Mouse (Mus musculus) frontal cortex, postnatal 10 days (tissue): ENCODE measurements around the gene Pm20d1.

Source experiments
- DNase-seq, 2 experiments: peaks; one replicate each; pipeline ENCODE4 v3.0.0; 2022; ENCODE audit warnings: low spot score in 2 of 2, mixed read lengths in 1 of 2

The Pm20d1 gene

DNA sequence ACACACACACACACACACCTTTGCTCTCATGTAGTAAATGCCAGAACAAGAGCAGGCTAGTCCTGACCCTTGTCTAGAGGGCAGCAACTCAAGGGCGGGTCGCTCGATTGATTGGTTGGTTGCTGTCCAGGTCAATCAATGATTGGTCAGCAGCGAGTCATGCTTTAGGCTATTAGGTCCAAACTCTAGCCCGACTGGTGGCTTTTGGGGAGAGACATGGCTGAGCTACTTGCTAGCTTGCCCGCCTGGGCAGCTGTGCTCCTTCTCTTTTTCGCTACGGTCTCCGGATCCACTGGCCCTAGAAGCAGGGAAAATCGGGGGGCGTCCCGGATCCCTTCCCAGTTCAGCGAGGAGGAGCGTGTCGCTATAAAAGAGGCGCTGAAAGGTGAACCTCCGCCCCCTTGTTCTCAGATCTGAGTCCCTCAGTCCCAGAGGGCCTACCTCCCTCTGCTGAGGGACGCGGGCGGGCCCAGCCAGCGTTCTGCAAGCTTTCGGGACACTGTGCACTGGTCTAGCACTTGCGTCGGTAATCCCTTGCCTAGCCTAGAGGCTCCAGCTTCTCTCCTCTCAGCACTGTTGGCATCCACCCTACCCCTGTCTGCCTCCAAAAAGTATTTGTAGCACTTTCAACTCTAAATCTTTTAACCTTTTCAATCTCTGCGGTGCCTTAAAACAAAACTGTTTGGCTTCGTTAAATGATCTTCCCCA, at the start of gene Pm20d1:
TSS of gene Pm20d1 (plus strand) at position 180 of the 708 bp plus-strand sequence.
- DNase-seq: peak in 1 of 2 experiments; percentile 18

DNA sequence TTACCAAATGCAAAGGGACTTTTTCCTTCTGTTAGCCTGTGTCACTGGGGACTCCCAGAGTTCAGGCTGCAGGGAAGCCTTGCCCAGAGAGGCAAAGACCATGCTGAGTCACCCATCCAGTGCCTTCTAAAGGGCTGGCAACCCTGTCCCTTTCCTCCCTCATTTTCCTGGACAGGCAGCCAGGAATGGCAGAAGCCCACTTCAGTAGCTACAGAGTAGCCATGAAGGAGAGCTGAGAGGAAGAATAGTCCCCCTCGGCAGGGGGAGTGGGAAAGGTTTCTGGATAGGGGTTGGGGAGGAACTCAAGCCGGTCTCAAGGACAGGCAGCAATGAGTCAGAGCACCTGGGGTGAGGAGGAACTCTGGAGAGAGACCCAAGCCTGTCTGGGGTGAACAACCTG, 49.4 kb upstream of the Pm20d1 start:
- DNase-seq: no peak

DNA sequence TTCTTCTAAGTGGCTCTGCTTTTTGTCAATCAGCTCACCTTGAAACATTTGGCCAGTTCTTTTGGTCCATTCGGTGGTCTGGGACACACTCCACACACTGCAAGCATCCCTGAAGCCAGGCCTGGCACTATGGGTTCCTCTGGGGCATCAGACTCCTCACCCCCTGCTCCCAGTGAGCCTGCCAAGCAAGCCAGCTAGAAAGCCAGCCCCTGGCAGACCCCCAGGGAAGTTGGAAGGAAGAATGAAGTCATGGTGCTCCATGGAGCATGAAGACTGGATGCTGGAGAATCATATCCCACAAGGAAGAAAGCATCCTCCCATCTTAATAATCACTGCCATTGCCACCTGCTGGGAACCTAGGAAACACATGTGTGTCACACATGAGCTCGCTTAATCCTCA, 48.5 kb upstream of the Pm20d1 start:
- no peak for DNase-seq

DNA sequence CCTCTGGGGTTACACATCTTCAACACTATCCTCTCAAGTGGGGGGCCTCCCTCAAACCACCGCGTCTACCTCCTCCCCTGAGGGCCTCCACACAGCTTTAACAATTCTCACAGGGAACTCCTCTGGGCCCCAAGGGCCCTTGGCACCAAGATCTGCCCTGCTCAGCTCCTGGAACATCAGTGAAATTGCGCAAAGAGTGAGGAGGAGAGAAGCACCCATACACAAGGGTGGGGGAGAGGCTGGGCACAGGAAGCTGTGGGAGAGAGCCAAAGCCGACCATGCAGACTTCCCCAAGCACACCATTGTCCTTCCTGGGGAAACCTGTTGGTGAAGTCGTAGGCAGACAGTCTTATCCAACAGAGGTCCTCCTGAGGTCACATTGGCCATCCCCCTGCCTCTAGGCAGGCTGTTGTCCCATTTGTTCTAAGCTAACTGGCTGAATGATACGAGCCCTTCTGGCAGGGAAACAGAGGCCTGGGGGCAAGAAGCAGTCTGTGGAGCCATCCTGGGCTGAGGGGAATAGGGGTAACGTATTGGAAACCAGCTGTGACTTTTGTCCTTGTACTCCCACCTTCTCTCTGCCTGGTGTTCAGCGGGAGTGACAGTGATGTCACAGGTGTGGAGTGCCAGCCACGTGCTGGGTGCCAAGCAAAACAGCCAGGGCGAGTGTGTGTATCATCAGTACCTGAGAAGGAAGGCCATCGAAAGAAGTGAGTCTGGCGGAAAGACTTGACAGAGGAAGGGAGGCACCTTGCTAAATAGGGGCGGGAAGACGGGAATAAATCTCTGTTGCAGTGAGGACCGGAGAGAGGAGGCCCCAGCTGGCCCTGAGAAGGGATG, 47.3 kb upstream of the Pm20d1 start:
- no peak for DNase-seq

DNA sequence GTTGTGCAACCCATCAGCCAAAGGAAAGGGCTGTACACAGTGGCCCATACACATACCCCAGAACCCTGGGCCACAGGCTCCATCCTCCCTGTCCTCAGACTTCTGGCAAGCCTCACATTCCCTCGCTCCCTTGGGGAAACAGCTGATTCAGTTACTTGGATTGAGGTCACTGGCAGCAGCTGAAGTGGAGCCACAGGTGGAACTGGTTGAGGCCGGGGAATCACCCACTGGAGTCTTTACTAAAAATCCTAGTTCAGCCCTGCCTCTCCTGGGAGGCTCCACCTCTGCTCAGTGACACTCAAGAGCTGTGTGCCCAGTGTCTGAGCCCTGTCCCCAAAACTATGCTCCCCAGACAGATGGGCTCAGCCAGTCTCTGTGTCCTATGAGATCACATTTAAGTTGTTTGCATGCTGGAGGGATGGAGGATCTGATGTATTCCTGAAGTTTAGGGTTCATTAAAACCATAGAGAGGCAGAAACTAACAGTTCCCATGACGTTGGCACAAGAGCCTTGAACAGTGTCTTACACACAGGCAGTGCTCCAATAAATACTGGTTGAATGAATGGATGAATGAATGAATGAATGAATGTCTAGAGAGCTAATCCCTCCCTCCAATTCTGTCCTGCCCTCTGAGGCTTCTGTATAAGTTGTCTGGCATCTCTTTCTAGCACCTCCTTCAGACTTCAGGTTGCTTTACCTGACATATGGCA, 45.8 kb upstream of the Pm20d1 start:
- no peak for DNase-seq

DNA sequence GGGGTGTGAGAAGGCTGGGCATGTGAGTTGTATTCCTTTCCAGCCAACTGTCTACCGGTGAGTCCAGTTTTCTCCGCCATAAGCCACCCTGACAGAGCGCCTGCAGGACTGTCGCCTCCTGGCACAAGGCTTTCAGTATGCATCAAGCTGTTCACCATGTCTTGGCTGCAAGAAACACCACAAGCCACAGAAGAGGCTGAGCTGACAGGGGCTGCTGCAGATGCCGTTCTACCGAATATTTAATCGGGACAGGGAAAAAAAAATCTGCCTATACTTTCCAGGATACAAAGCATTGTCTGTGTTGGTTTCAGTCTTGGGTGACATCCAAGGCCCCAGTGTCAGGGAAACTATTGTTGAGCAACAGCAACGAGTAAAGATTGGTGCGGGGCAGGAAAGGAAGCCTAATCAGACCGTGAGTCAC, 45.3 kb upstream of the Pm20d1 start:
- DNase-seq: no peak

DNA sequence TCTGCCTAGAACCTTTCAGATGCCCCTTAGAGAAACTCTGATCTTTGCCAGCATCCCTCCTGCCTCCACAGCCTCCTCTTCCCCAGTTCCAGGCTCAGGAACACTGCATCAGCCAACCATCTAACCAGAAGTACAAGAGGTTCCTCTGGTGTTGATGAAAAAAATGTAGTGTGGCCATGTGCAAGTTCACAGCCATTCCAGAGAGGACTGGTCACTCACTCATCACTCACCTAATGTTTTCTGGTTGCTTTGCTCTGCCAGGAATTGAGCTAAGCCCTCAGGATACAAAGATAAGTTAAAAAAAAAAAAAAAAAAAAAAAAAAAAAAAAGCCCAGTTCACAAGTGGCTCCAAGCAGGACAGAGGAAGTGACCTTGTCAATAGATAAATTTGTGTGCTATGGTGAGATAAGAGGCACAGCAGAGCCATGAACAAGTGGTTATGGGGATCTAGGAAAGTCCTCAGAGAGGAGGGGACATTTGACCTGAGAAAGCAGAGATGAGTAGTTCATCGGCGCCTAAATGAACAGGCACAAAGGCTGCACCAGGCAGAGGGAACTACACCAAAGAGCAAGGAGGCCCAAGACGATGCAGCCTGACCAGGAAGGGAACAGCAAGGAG, 42.9 kb upstream of the Pm20d1 start:
- DNase-seq: no peak

DNA sequence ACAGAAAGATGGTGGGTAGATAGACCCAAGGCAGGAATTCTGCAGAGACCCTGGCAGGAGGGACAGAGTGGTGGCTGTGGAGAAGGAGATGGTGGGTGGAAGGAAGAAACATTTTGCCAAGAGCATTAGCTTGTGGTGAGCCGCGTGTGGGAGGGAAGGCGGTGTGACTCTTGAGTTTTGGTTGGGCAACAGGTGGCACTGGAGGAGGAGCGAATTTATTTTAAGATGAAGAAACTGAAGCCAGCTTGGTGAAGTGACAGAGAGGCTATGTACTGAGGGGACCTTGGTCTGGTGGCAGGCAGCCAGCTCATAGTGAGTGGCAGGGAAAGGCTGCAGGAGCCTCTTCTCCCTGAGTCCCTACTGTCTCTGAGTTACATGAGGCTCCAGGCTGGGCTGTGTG, 42.3 kb upstream of the Pm20d1 start:
- peak; percentile 22 to 43 for DNase-seq

DNA sequence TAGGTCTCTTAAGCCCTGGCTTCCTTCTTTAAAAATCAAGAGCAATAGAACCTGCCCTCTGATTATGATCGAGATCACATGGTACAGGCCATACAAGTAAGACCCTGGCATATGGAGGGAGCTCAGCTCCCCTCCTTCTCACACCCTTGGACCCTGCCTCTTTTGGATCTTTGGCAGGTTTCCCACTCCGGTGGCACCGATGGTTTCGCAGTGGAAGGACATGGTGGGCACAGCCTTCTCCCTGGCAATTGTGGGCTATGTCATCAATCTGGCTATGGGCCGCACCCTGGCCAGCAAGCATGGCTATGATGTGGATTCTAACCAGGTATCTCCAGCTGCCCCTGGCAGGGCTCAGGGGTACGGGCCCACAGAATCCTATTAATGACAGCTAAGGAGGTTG, 40.0 kb upstream of the Pm20d1 start:
- no peak for DNase-seq

DNA sequence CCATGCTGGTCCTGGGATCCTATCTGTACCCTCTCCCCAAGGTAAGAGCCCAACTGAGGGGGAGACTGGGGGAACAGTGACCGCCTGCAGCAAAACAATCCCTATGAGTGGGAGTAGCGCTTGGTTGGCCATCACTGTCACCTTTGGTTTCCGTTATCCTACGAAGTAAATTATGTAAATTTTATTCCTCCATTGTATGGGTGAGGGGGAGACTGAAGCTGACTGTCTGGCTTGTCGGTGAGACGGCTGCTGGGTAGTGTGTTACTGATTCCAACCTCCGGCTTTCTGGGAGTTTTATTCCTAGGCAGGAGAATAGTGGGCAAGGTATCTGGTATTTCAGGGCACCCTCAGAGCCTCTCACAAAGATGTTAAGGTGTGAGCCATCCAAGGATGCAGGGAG, 38.4 kb upstream of the Pm20d1 start:
- no peak for DNase-seq

DNA sequence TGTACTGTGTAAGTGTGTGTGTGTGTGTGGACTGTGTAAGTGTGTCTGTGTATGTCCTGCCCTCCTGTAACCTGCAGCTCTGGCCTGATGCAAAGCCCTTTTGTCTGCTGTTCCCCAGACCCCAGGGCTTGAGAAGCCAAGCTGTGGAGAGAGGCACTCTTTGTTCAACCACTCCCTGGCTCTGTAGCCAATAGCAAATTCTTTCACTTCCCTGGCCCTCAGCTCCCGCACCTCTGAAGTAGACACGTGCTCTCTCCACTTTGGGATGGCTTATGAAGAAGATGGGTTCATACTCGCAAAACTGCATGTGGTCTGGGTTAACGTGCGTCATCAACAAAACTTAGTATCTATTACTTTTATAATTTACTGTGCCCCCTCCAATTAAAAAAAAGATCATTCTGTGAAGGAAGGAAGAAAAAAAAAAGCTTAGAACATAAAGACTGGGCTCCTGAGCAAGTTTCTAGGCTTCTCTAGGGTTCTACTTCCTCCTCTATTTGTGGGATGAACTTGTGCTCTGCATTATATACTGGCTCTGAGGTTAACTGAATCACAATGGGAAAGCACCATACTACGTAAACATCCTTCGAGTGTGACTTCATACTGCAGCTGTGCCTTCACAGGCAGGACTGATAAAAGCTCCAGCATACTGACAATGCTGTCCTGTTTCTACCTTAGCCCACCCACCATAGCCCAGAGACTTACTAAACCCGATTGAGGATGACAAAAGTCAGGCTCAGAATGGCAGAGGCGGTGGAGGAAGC, 37.3 kb upstream of the Pm20d1 start:
- DNase-seq: no peak

DNA sequence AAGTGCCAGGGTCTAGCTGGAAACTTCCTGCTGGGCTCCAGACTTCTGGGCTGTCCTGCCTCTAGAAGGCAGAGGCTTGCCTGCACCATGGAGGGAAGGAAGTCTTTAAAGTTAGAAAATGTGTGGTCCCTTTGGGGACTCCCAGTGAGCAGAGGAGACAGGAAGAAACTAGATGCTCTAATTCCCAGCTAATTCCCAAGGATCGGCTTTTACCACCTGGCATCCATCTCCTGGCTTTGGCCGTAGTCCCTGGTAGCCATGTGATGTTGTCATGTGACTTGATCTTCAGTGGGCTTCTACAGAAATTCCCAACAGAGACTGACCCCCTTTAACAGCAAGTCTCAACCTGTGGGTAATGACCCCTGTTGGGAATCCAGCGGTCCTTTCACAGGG, 36.8 kb upstream of the Pm20d1 start:
- no peak for DNase-seq

DNA sequence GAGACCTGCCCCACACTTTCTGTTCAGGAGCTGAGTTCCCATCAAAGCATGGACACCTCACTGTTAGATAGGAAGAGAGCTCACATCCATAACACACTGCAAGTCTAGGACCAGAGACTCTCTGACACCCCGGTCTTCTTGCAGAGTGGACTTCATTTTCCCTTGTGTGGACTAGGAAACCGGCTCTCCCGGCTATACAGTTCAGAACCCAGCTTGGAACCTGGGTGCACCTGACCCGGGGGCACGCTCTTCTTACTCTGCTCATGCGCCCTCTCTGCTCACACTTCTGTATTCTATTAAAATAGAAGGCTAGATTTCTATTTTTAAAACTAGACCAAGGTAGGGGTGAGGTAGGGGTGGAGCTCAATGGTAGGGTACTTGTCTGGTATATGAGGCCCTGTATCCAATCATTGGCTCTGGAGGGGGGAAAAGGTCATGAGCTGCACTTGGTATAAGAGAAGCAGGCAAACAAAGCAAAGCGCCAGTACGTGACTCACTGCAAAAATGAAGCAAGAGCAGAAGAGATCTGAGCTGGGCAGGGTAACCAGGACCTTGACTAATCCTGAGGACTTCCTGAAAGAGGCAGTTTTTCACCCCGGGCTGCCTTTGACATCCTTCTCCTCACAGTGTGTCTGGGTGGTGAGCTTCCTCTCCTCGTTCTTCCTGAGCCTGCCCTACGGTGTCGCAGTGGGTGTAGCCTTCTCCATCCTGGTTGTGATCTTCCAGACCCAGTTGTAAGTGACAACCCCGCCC, 35.9 kb upstream of the Pm20d1 start:
- DNase-seq: peak in 1 of 2 experiments; percentile 3

DNA sequence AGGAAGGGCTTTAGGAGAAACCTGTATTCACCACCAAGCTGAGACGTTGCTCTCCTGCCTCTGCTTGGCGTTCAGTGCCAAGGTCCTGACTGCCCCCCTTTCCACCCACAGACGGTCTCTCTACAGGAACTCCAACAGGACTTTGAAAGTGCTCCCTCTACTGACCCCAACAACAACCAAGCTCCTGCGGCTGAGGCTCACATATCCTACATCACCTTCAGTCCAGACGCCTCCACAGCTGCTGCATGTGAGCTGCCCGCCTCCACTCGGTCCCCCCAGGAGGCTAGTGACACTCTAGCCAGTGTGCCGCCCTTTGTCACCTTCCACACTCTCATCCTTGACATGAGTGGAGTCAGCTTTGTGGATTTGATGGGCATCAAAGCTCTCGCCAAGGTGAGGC, 33.5 kb upstream of the Pm20d1 start:
- peak in 1 of 2 experiments; percentile 6 for DNase-seq

DNA sequence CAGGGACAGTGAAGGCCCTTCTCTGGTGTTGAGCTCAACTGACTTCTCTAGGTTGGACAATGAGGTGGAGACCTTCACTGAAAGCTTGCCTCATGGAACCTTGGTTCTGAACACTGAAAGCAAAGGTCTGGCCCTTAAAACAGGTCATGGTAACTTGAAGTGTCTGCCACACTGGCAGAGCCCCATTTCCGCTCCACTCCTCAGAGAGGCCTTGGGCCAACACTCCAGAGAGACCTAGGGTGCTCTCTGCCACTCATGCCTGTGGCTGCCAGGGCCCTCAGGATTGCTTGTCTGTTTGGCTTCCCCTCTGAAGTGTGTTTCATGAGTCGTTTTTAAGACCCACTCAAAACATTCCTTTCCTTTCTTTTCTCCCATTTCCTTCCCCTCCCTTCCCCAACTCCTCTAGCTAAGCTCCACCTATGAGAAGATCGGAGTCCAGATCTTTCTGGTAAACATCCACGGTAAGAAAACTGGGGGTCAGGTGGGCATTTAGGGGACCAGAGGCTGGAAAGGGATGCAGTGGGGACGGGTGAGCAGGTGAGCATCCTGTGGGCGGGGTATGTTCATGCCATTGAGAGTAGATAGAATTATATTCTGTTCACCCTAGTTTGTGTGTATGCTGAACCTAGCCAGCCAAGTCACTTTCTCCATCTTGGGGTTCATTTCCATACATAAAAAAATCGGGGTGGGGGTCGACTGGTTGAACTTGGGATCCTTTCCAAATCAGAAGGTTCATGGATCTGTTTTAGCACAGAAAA, 32.4 kb upstream of the Pm20d1 start:
- peak; percentile 3 to 5 for DNase-seq

DNA sequence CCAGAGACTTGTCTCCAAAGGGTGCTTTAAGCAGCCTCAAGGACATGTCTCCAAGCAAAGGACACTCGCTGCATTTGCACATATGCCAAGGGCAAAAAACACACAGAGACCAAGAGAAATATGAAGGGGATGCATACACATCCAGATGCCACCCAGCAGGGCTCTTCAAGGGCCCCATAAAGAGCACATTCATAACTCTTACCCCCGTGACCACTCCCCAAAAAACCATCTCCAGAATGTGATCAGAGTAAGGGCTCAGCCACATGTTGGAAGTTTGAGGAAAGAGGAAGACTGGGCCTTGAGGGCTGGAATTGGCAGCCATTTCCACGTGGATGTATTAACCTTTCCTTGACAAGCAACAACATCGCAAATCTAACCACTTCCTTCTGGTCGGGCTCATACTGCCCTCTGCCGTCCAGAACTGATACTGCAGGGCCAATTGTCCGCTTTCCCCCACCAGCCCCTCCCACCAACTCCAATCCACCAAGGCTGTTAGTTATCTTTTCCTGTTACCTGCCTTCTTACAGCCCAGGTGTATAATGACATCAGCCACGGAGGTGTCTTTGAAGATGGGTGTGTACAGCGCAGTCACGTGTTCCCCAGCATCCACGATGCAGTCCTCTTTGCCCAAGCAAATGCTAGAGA, 31.7 kb upstream of the Pm20d1 start:
- DNase-seq: peak; percentile 60 to 74

DNA sequence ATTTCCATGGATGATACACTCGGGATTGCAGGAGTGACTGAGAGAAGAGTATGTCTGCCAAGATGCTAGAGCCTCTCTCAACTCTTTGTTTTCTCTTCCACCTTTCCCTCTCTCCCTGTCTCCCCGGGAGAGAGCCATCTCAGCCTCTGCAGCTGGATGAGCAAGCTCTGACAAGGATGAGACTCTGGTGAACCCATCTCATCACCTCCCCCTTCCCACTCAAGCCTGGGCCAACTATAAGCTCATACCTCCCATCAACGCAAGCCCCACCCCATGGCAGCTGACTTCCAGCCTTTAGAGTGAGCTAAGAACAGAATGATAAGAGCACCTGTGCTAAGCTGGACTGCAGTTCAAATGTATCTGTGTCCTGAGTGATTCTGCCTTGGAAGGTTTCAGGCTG, 27.9 kb upstream of the Pm20d1 start:
- DNase-seq: no peak

DNA sequence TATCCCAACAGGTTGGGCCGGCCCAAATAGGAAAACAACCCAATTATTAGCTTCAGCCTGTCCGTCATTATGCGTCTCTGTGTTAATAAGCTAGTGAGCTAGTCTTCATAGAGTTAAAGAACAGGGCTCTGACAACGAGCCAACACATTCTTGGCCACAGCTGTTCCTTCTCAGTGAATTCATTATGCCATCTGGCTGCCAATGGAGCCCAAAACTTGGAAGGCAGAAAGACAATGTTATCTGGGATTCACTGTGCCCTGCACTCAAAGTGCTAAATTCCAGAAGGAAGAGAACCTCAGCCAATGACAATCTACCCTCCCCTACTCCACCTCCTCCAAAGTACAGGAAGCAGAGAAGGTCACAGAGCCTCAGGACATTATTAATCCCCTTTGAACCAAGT, 26.5 kb upstream of the Pm20d1 start:
- peak; percentile 67 to 73 for DNase-seq

DNA sequence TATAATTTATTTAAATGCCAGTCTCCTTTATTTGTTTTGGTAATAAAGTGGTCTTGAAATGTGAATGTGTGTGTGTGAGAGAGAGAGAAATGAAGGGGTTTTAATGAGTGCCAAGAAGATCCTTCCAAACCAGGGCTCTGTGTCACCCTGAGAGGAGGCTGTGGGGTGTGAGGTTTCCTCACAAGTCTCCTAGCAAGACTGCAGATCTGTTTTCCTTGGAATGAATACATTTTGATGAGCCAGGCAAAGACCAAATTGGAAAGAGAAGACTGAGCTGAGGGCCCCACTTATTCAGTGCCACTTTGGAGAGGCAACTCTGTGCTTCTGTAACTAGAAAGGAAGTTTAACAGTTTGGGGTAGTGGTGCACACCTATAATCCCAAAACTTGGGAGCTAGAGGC, 25.7 kb upstream of the Pm20d1 start:
- no peak for DNase-seq
